29 mouse cellular contexts compared by ENCODE assay signal in genomic region chr11:39550066-39550465, GRCm38 (mm10).
DNase-seq lines count a peak whose midpoint lies in the region; ATAC-seq and TF ChIP-seq lines count a peak whose summit lies in the region.
"Had no signal": no experiment of that assay in that cellular context is flagged by ENCODE, and none has a peak within 500 bp of the region (broad histone marks: within the 10 kb centered on the region; RNA-seq: fewer than 3 reads in every experiment).

No protein-coding gene starts in this region.

- H3K4me2 ChIP-seq in hindbrain, embryonic 11.5 days (replicated peaks; ENCODE audit: low read depth, low read length): no peak overlapping the region
- no peak overlapping the region for H3K4me2 ChIP-seq in hindbrain, embryonic 14.5 days (replicated peaks)
- no peak overlapping the region for H3K4me2 ChIP-seq in midbrain, embryonic 12.5 days (replicated peaks)
- H3K4me2 ChIP-seq in midbrain, embryonic 13.5 days (replicated peaks): no peak overlapping the region
- H3K4me2 ChIP-seq: embryonic facial prominence, embryonic 13.5 days; embryonic facial prominence, embryonic 15.5 days; forebrain, embryonic 12.5 days had no signal

- H3K9me3 ChIP-seq in hindbrain, embryonic 11.5 days (ENCODE audit: control insufficient read depth, low read length): no peaks in the 10 kb centered on the region
- no peaks in the 10 kb centered on the region for H3K9me3 ChIP-seq in hindbrain, embryonic 14.5 days (ENCODE audit: control insufficient read depth, low read length)
- no peaks in the 10 kb centered on the region for H3K9me3 ChIP-seq in midbrain, embryonic 12.5 days
- no peaks in the 10 kb centered on the region for H3K9me3 ChIP-seq in midbrain, embryonic 13.5 days
- H3K9me3 ChIP-seq: embryonic facial prominence, embryonic 13.5 days; embryonic facial prominence, embryonic 15.5 days; forebrain, embryonic 10.5 days; forebrain, embryonic 12.5 days; G1E had no signal

- ATAC-seq in hindbrain, embryonic 11.5 days (ENCODE audit: low FRiP score): no peak
- ATAC-seq in hindbrain, embryonic 14.5 days (ENCODE audit: low FRiP score): no peak
- ATAC-seq in midbrain, embryonic 12.5 days (ENCODE audit: low FRiP score, low read depth): 0 out of 2 replicates have a peak, but pooled peaks have one; percentile 38
- ATAC-seq in midbrain, embryonic 13.5 days: no peak
- ATAC-seq: activated CD4-positive, CD25-positive, alpha-beta regulatory T cell, adult 4 months; CD4-positive, CD25-positive, alpha-beta regulatory T cell, adult 4 months; forebrain, embryonic 14.5 days; forebrain, embryonic 16.5 days; Patski had no signal

- H3K4me1 ChIP-seq in hindbrain, embryonic 11.5 days (replicated peaks; ENCODE audit: control insufficient read depth, insufficient read depth, low read length): no peaks in the 10 kb centered on the region
- no peaks in the 10 kb centered on the region for H3K4me1 ChIP-seq in hindbrain, embryonic 14.5 days (replicated peaks; ENCODE audit: control insufficient read depth, insufficient read depth, low read length)
- no peaks in the 10 kb centered on the region; the same call in 1 of the 2 replicates for H3K4me1 ChIP-seq in midbrain, embryonic 12.5 days
- peaks cover 3% of the 10 kb centered on the region; the same call in 1 of the 2 replicates for H3K4me1 ChIP-seq in midbrain, embryonic 13.5 days (replicated peaks)
- H3K4me1 ChIP-seq: embryonic facial prominence, embryonic 13.5 days; embryonic facial prominence, embryonic 15.5 days; forebrain, embryonic 10.5 days; forebrain, embryonic 12.5 days had no signal

- TF ChIP-seq CTCF in brain, embryonic 14.5 days (IDR thresholded peaks at IDR 0.05; ENCODE audit: borderline replicate concordance, extremely low read depth, insufficient read depth, insufficient read length): no peak

- H3K9ac ChIP-seq in hindbrain, embryonic 11.5 days (ENCODE audit: low read depth, low read length): no peak overlapping the region
- H3K9ac ChIP-seq in hindbrain, embryonic 14.5 days: no peak overlapping the region
- no peak overlapping the region for H3K9ac ChIP-seq in midbrain, embryonic 12.5 days (replicated peaks)
- no peak overlapping the region for H3K9ac ChIP-seq in midbrain, embryonic 13.5 days (replicated peaks)
- H3K9ac ChIP-seq: embryonic facial prominence, embryonic 13.5 days; embryonic facial prominence, embryonic 15.5 days; forebrain, embryonic 12.5 days had no signal

- H3K4me3 ChIP-seq in hindbrain, embryonic 11.5 days (ENCODE audit: low read depth, low read length): no peak overlapping the region
- no peak overlapping the region for H3K4me3 ChIP-seq in hindbrain, embryonic 14.5 days (replicated peaks; ENCODE audit: low read length)
- no peak overlapping the region for H3K4me3 ChIP-seq in midbrain, embryonic 12.5 days
- no peak overlapping the region for H3K4me3 ChIP-seq in midbrain, embryonic 13.5 days (replicated peaks)
- H3K4me3 ChIP-seq: embryonic facial prominence, embryonic 13.5 days; embryonic facial prominence, embryonic 15.5 days; erythroblast, embryonic 14.5 days; forebrain, embryonic 10.5 days; forebrain, embryonic 12.5 days had no signal

- no peak for TF ChIP-seq POLR2A in brain, embryonic 14.5 days (IDR thresholded peaks at IDR 0.05; ENCODE audit: borderline replicate concordance, extremely low read depth, insufficient read depth, insufficient read length, poor library complexity, severe bottlenecking)

- WGBS in hindbrain, embryonic 11.5 days: 49% methylated on average over 3 of the region's 3 CpGs
- 35% methylated on average over 3 of the region's 3 CpGs for WGBS in hindbrain, embryonic 14.5 days
- WGBS in midbrain, embryonic 12.5 days: 22% methylated on average over 3 of the region's 3 CpGs
- 24% methylated on average over 3 of the region's 3 CpGs for WGBS in midbrain, embryonic 13.5 days

- no peaks in the 10 kb centered on the region for H3K36me3 ChIP-seq in hindbrain, embryonic 11.5 days (ENCODE audit: control insufficient read depth, insufficient read depth, low read length)
- no peaks in the 10 kb centered on the region for H3K36me3 ChIP-seq in hindbrain, embryonic 14.5 days (replicated peaks; ENCODE audit: control insufficient read depth, insufficient read depth)
- H3K36me3 ChIP-seq in midbrain, embryonic 12.5 days: no peaks in the 10 kb centered on the region
- no peaks in the 10 kb centered on the region for H3K36me3 ChIP-seq in midbrain, embryonic 13.5 days
- H3K36me3 ChIP-seq: embryonic facial prominence, embryonic 13.5 days; embryonic facial prominence, embryonic 15.5 days; forebrain, embryonic 10.5 days; forebrain, embryonic 12.5 days; G1E had no signal

- no peaks in the 10 kb centered on the region for H3K27me3 ChIP-seq in hindbrain, embryonic 11.5 days (ENCODE audit: control insufficient read depth, insufficient read depth, low read length)
- H3K27me3 ChIP-seq in hindbrain, embryonic 14.5 days (ENCODE audit: control insufficient read depth, insufficient read depth, low read length): no peaks in the 10 kb centered on the region
- H3K27me3 ChIP-seq in midbrain, embryonic 12.5 days: no peaks in the 10 kb centered on the region
- no peaks in the 10 kb centered on the region for H3K27me3 ChIP-seq in midbrain, embryonic 13.5 days
- H3K27me3 ChIP-seq: CH12.LX; embryonic facial prominence, embryonic 13.5 days; embryonic facial prominence, embryonic 15.5 days; forebrain, embryonic 12.5 days had no signal

- H3K27ac ChIP-seq in hindbrain, embryonic 11.5 days (ENCODE audit: low read depth, low read length): no peak overlapping the region
- H3K27ac ChIP-seq in hindbrain, embryonic 14.5 days: no peak overlapping the region
- no peak overlapping the region for H3K27ac ChIP-seq in midbrain, embryonic 12.5 days (replicated peaks)
- no peak overlapping the region for H3K27ac ChIP-seq in midbrain, embryonic 13.5 days
- H3K27ac ChIP-seq: embryonic facial prominence, embryonic 13.5 days; embryonic facial prominence, embryonic 15.5 days; forebrain, embryonic 10.5 days; forebrain, embryonic 12.5 days had no signal

- DNase-seq in embryo, embryonic 10 days (ENCODE audit: low spot score): peak; percentile 5
- DNase-seq in embryo, embryonic 9.5 days (ENCODE audit: extremely low spot score): no peak
- peak; percentile 2 for DNase-seq in hindbrain, embryonic 11.5 days (ENCODE audit: low spot score)
- DNase-seq in hindbrain, embryonic 14.5 days (ENCODE audit: low spot score): no peak
- DNase-seq in brain, embryonic 14.5 days (ENCODE audit: low read depth): peak; percentile 60
- DNase-seq: adrenal gland, adult 8-10 months; adrenal gland, postnatal 14 days; adrenal gland, postnatal 36 days; B cell, adult 2 months; cerebellum, adult 11 months; cerebellum, adult 18-20 months; cerebellum, adult 8-10 months; cerebellum, adult 9-11 months; cerebellum, postnatal 14 days; cerebellum, postnatal 36 days had no signal

Comparison
In these comparisons a context has a peak if more than half of its experiments do, and no peak if none do; other contexts are left out.
1. DNase-seq: peak in embryo, embryonic 10 days (single experiment), hindbrain, embryonic 11.5 days (single experiment) and brain, embryonic 14.5 days (single experiment); none in embryo, embryonic 9.5 days (single experiment) and hindbrain, embryonic 14.5 days (single experiment).